ENCODE assay signal across 22 mouse cellular contexts in genomic region chr12:77076678-77077077, GRCm38 (mm10).
DNase-seq lines count a peak whose midpoint lies in the region; ATAC-seq and TF ChIP-seq lines count a peak whose summit lies in the region.
"Had no signal": no experiment of that assay in that cellular context is flagged by ENCODE, and none has a peak within 500 bp of the region (broad histone marks: within the 10 kb centered on the region; RNA-seq: fewer than 3 reads in every experiment).

No protein-coding gene starts in this region.

- ATAC-seq in megakaryocyte, adult 5-6 weeks (ENCODE audit: poor library complexity, severe bottlenecking) = no peak
- ATAC-seq in megakaryocyte progenitor cell, adult 5-6 weeks (replicated peaks; ENCODE audit: poor library complexity) = peak; percentile 37; the same call in 1 of the 2 replicates
- no peak for ATAC-seq in forebrain, embryonic 12.5 days (ENCODE audit: low FRiP score)
- ATAC-seq: activated CD4-positive, CD25-positive, alpha-beta regulatory T cell, adult 4 months; CD4-positive, CD25-positive, alpha-beta regulatory T cell, adult 4 months; Patski had no signal

- TF ChIP-seq CTCF in MEL (IDR thresholded peaks at IDR 0.05 in 2 of 3, conservative IDR thresholded peaks at IDR 0.05 in 1 of 3; ENCODE audit: control insufficient read depth in 1 of 3, insufficient read depth in 1 of 3, low read depth in 2 of 3, low read length in 3 of 3, poor library complexity in 1 of 3, severe bottlenecking in 1 of 3) = no peak

- no peaks in the 10 kb centered on the region for H3K27me3 ChIP-seq in megakaryocyte, embryonic 14.5 days (replicated peaks)
- H3K27me3 ChIP-seq in MEL (ENCODE audit: control insufficient read depth in 1 of 2, insufficient read depth in 2 of 2, low read length in 2 of 2) = no peaks in the 10 kb centered on the region
- H3K27me3 ChIP-seq in forebrain, embryonic 12.5 days = no peaks in the 10 kb centered on the region
- H3K27me3 ChIP-seq: CH12.LX, Patski had no signal

- peaks cover 98% of the 10 kb centered on the region for H3K4me1 ChIP-seq in megakaryocyte, embryonic 14.5 days
- H3K4me1 ChIP-seq in MEL (ENCODE audit: control insufficient read depth in 1 of 2, insufficient read depth in 2 of 2, low read length in 2 of 2) = peaks cover 51 to 64% of the 10 kb centered on the region in 2 experiments
- H3K4me1 ChIP-seq in forebrain, embryonic 12.5 days = no peaks in the 10 kb centered on the region

- TF ChIP-seq RAD21 in MEL (IDR thresholded peaks at IDR 0.05; ENCODE audit: low read depth, low read length) = no peak

- H3K4me2 ChIP-seq in forebrain, embryonic 12.5 days = no peak overlapping the region

- H3K9me3 ChIP-seq in megakaryocyte, embryonic 14.5 days = no peaks in the 10 kb centered on the region
- no peaks in the 10 kb centered on the region for H3K9me3 ChIP-seq in MEL (replicated peaks; ENCODE audit: insufficient read depth, low read length)
- no peaks in the 10 kb centered on the region for H3K9me3 ChIP-seq in forebrain, embryonic 12.5 days
- H3K9me3 ChIP-seq: G1E had no signal

- DNase-seq in MEL (ENCODE audit: low read depth, low spot score) = no peak
- DNase-seq in ovary, postnatal 10 days (ENCODE audit: low spot score) = no peak
- DNase-seq: adrenal gland, adult 2 months; adrenal gland, adult 8-10 months; adrenal gland, postnatal 10 days; adrenal gland, postnatal 14 days; adrenal gland, postnatal 25 days; adrenal gland, postnatal 36 days; B cell, adult 2 months; cerebellum, adult 11 months; cerebellum, adult 11-12 months; cerebellum, adult 18-20 months; cerebellum, adult 2 months had no signal

- no peak overlapping the region for H3K9ac ChIP-seq in MEL (ENCODE audit: control insufficient read depth, low read depth, low read length, poor library complexity, severe bottlenecking)
- no peak overlapping the region for H3K9ac ChIP-seq in forebrain, embryonic 12.5 days

- H3K79me2 ChIP-seq in MEL (ENCODE audit: control insufficient read depth, insufficient read depth, low read length, poor library complexity) = no peaks in the 10 kb centered on the region

- peaks cover 56% of the 10 kb centered on the region for H3K36me3 ChIP-seq in megakaryocyte, embryonic 14.5 days (replicated peaks; ENCODE audit: low read length)
- H3K36me3 ChIP-seq in MEL (ENCODE audit: control insufficient read depth in 1 of 2, insufficient read depth in 2 of 2, low read length in 2 of 2) = peaks cover 0 to 74% of the 10 kb centered on the region in 2 experiments; a peak in 2 of 4 replicates
- H3K36me3 ChIP-seq in forebrain, embryonic 12.5 days (replicated peaks) = no peaks in the 10 kb centered on the region
- H3K36me3 ChIP-seq: G1E had no signal

- TF ChIP-seq EP300 in MEL (IDR thresholded peaks at IDR 0.05; ENCODE audit: low read depth in 1 of 2, low read length in 2 of 2) = no peak

- H3K4me3 ChIP-seq in megakaryocyte, embryonic 14.5 days (replicated peaks) = peak overlapping the region; percentile 53
- H3K4me3 ChIP-seq in MEL (ENCODE audit: control insufficient read depth in 1 of 2, insufficient read depth in 1 of 2, low read depth in 2 of 2, low read length in 2 of 2) = no peak overlapping the region
- H3K4me3 ChIP-seq in forebrain, embryonic 12.5 days (replicated peaks) = no peak overlapping the region

- H3K27ac ChIP-seq in MEL (ENCODE audit: control insufficient read depth, low read depth, low read length) = peak overlapping the region; percentile 49
- H3K27ac ChIP-seq in forebrain, embryonic 12.5 days = no peak overlapping the region

- TF ChIP-seq POLR2A in MEL (IDR thresholded peaks at IDR 0.05; ENCODE audit: control insufficient read depth in 1 of 2, insufficient read depth in 1 of 2, low read depth in 1 of 2, low read length in 2 of 2, poor library complexity in 1 of 2) = no peak

- 85% methylated on average over 5 of the region's 5 CpGs for WGBS in forebrain, embryonic 12.5 days

TF ChIP-seq in MEL, 35 proteins besides CTCF, POLR2A, EP300 and RAD21:
- TF ChIP-seq SMC3 (IDR thresholded peaks at IDR 0.05; ENCODE audit: low read depth, low read length) (no peak), RCOR1 (IDR thresholded peaks at IDR 0.05; ENCODE audit: low read depth, low read length) (no peak), GATA1 (IDR thresholded peaks at IDR 0.05; ENCODE audit: low read depth, low read length) (peak; percentile 66), CHD2 (IDR thresholded peaks at IDR 0.05; ENCODE audit: low read length) (no peak), NRF1 (IDR thresholded peaks at IDR 0.05; ENCODE audit: insufficient read depth, low read depth, low read length, poor library complexity, severe bottlenecking) (no peak), TBP (IDR thresholded peaks at IDR 0.05; ENCODE audit: low read depth, low read length) (peak; percentile 56; the same call in 1 of the 2 replicates), TAL1 (IDR thresholded peaks at IDR 0.05; ENCODE audit: low read length) (no peak), MYB (IDR thresholded peaks at IDR 0.05; ENCODE audit: low read depth, low read length) (no peak), POLR2AphosphoS2 (IDR thresholded peaks at IDR 0.05; ENCODE audit: low read length) (no peak)
